Mouse (Mus musculus) neutrophil, adult 59 days (primary cell): ENCODE results near the gene Pdyn. TPM values are rescaled to one million over a fixed set of nuclear protein-coding genes. Genes with fewer than 3 reads are reported as not detected.

Experiments
- total RNA-seq, 2 experiments: library from RNA; stranded (reverse); gene quantifications; 1 replicate in 1 of 2; 2 replicates in 1 of 2; pipeline ENCODE4 v1.2.4; 2023

Gene Pdyn
- not detected for total RNA-seq

DNA sequence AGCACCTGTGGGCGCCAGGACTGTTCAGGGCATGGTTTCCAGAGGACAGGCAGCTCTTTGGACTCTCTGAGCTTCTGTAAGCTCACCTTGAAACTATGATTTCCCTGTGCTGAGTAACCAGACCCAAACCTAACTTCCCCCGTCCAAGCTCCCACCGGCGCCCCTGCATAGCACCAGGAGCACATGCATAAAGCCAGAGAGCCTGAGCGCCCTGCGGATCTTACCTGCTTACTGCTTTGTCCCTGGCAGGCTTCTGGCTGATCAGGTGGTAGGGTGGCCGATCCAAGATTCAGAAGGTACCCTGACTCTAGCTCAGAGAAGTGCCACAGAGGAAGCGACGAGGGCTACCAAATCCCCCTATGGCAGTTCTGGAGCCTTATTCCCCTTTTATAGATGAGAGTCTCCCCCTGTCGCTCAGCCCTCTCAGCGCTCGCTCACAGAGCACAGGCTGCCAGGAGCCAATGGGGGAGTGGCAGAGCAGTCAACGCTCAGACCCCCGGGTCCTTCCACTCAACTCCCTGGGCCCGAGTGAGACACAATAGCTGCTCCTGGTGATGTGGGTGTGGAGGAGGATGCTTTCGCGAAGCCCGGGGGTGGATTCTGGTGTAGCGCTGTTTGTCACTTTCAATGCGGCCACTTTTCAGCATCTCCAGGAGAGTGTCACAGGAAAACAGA lies at the start of gene Pdyn:
Pdyn (minus strand) TSS at position 361 of the 675 bp plus-strand sequence.

Other genes starting within 250 kb of the Pdyn start
- under 1 TPM in 1 of 2 experiments, not detected in 1; 0.36 TPM for gene F830045P16Rik, start 163.2 kb downstream of the Pdyn start, total RNA-seq
- gene Sirpa, start 107.0 kb downstream of the Pdyn start, total RNA-seq: 100 to 1,000 TPM; 365 to 430 TPM
- gene Stk35, start 100.7 kb upstream of the Pdyn start, total RNA-seq: 10 to 100 TPM; 24.6 to 26.5 TPM